Mouse (Mus musculus) C2C12 (cell line): ENCODE results near the gene Col4a4. TPM values are rescaled to one million over a fixed set of nuclear protein-coding genes. Genes with fewer than 3 reads are reported as not detected.

Experiments
- H3K27me3 ChIP-seq: one replicate; pipeline ENCODE4 v1.6.1; 2011; ENCODE audit not compliant: control insufficient read depth, insufficient read depth, insufficient read length
- H3K36me3 ChIP-seq: one replicate; pipeline ENCODE4 v1.6.1; 2011; ENCODE audit not compliant: control insufficient read depth, insufficient read depth
- H3K4me3 ChIP-seq: one replicate; pipeline ENCODE4 v1.5.1; 2011; ENCODE audit warnings: mild to moderate bottlenecking, control low read depth; ENCODE audit not compliant: poor library complexity, insufficient read depth, severe bottlenecking
- H3K79me2 ChIP-seq: one replicate; pipeline ENCODE4 v1.6.1; 2011; ENCODE audit not compliant: control insufficient read depth, insufficient read depth
- H3K79me3 ChIP-seq: one replicate; pipeline ENCODE4 v1.6.1; 2011; ENCODE audit warnings: low read depth, control low read depth
- H3ac ChIP-seq: one replicate; pipeline ENCODE3; 2011; ENCODE audit warnings: low read depth; ENCODE audit not compliant: control insufficient read depth, insufficient read length
- CEBPB ChIP-seq: IDR thresholded peaks from one replicate; pipeline ENCODE4 v1.6.1; 2011; ENCODE audit warnings: low read depth, mild to moderate bottlenecking, control low read depth, moderate library complexity
- CTCF ChIP-seq: IDR thresholded peaks from one replicate; pipeline ENCODE4 v1.5.1; 2011; ENCODE audit not compliant: control insufficient read depth, insufficient read depth, insufficient read length
- FOSL1 ChIP-seq: IDR thresholded peaks from one replicate; pipeline ENCODE4 v1.8.0; 2011; ENCODE audit warnings: mild to moderate bottlenecking, low read length; ENCODE audit not compliant: poor library complexity, insufficient read depth, severe bottlenecking
- MAX ChIP-seq: IDR thresholded peaks from one replicate; pipeline ENCODE4 v1.6.1; 2011; ENCODE audit warnings: mild to moderate bottlenecking, control low read depth
- MYOD1 ChIP-seq: IDR thresholded peaks from one replicate; pipeline ENCODE4 v1.6.1; 2011; ENCODE audit warnings: low read depth; ENCODE audit not compliant: control insufficient read depth, insufficient read length
- MYOG ChIP-seq: IDR thresholded peaks from one replicate; pipeline ENCODE4 v1.6.1; 2011; ENCODE audit not compliant: control insufficient read depth, insufficient read length; ENCODE audit errors: extremely low read depth
- USF1 ChIP-seq: IDR thresholded peaks from one replicate; pipeline ENCODE4 v1.6.1; 2011; ENCODE audit warnings: low read depth, mild to moderate bottlenecking, control low read depth, moderate library complexity
- polyA plus RNA-seq: library from polyadenylated mRNA; unstranded; fragments of >200 nt; fragmentation: generic; extraction: Trizol; gene quantifications from one replicate; pipeline ENCODE4 v1.2.1, GENCODE M21; 2012; ENCODE audit warnings: missing spikeins

Gene Col4a4
- polyA plus RNA-seq, 1 experiment: 0.02 TPM

- Histone ChIP-seq H3K27me3 (no peaks in the 10 kb centered on the region), H3ac (no peak overlapping the region), H3K36me3 (no peaks in the 10 kb centered on the region), H3K4me3 (no peak overlapping the region), H3K79me2 (no peaks in the 10 kb centered on the region), H3K79me3 (no peaks in the 10 kb centered on the region)
- TF ChIP-seq CEBPB (no peak), MAX (no peak), FOSL1 (no peak), MYOD1 (no peak), USF1 (no peak), MYOG (no peak), CTCF (no peak)
Measured at GRCm38 (mm10) chr1:82576182-82576581, 10.5 kb downstream of the Col4a4 start.

DNA sequence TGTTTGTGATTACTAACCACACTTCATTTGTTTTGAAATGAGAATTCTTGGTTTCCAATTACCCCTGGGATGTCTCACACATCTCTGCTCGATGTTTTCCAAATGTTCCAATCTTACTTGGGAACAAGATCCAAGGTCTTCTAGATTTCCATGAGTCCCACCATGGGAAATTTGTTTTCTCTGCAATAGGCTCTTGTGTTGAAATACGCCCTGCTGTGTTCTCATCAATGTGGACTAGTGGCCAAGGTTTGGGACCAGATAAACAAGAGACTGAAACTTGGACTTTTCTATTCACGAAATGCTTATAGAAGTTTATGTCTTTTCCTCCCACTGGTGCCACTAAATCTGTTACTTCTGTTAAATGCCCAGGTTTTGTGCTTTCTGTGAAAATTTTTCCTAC, 11.0 kb downstream of the Col4a4 start:
- TF ChIP-seq MYOD1: no peak
- no peak for TF ChIP-seq FOSL1
- TF ChIP-seq CEBPB: no peak
- no peak for TF ChIP-seq MAX
- TF ChIP-seq CTCF: no peak
- no peak for TF ChIP-seq USF1
- no peak for TF ChIP-seq MYOG
- Histone ChIP-seq H3ac (no peak overlapping the region), H3K27me3 (no peaks in the 10 kb centered on the region), H3K4me3 (no peak overlapping the region), H3K79me3 (no peaks in the 10 kb centered on the region), H3K36me3 (no peaks in the 10 kb centered on the region), H3K79me2 (no peaks in the 10 kb centered on the region)

GRCm38 (mm10) chr1:82571758-82572157, 14.9 kb downstream of the Col4a4 start:
- H3K27me3 ChIP-seq: no peaks in the 10 kb centered on the region
- TF ChIP-seq MAX (no peak), USF1 (no peak), CEBPB (no peak), CTCF (no peak), MYOD1 (no peak), FOSL1 (no peak), MYOG (no peak)
- no peaks in the 10 kb centered on the region for H3K36me3 ChIP-seq
- no peaks in the 10 kb centered on the region for H3K79me3 ChIP-seq
- H3K4me3 ChIP-seq: no peak overlapping the region
- no peaks in the 10 kb centered on the region for H3K79me2 ChIP-seq
- no peak overlapping the region for H3ac ChIP-seq

DNA sequence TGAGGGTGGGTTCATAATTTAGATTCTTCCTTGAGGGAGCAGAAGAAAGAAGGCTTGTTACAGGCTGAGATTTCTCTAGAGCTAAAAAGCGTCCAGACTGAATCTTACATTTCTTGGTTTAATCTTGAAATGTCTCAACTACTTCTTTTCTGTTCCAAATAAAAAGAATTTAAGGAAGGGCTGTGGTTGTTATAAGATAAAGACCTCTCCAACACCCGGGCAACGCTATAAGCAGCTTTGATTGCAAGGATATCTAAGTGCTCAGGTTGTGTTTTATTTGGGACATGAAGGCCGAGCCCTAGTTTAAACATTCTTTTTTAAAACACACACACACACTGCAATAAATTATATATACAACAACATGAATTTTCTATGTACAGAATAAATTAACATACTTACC, 17.2 kb downstream of the Col4a4 start:
- no peaks in the 10 kb centered on the region for H3K79me2 ChIP-seq
- H3K36me3 ChIP-seq: no peaks in the 10 kb centered on the region
- no peak overlapping the region for H3K4me3 ChIP-seq
- H3ac ChIP-seq: no peak overlapping the region
- H3K27me3 ChIP-seq: no peaks in the 10 kb centered on the region
- no peak for TF ChIP-seq MYOG
- no peak for TF ChIP-seq USF1
- no peak for TF ChIP-seq CEBPB
- no peak for TF ChIP-seq MYOD1
- no peak for TF ChIP-seq CTCF
- TF ChIP-seq MAX: no peak
- TF ChIP-seq FOSL1: no peak
- H3K79me3 ChIP-seq: no peaks in the 10 kb centered on the region

GRCm38 (mm10) chr1:82560223-82560622, 26.4 kb downstream of the Col4a4 start:
- TF ChIP-seq FOSL1: no peak
- no peak for TF ChIP-seq CEBPB
- TF ChIP-seq CTCF: no peak
- no peak for TF ChIP-seq MYOD1
- TF ChIP-seq MAX: no peak
- no peak for TF ChIP-seq MYOG
- TF ChIP-seq USF1: no peak
- no peaks in the 10 kb centered on the region for H3K36me3 ChIP-seq
- H3K27me3 ChIP-seq: no peaks in the 10 kb centered on the region
- H3ac ChIP-seq: no peak overlapping the region
- H3K4me3 ChIP-seq: no peak overlapping the region
- no peaks in the 10 kb centered on the region for H3K79me2 ChIP-seq
- H3K79me3 ChIP-seq: no peaks in the 10 kb centered on the region

DNA sequence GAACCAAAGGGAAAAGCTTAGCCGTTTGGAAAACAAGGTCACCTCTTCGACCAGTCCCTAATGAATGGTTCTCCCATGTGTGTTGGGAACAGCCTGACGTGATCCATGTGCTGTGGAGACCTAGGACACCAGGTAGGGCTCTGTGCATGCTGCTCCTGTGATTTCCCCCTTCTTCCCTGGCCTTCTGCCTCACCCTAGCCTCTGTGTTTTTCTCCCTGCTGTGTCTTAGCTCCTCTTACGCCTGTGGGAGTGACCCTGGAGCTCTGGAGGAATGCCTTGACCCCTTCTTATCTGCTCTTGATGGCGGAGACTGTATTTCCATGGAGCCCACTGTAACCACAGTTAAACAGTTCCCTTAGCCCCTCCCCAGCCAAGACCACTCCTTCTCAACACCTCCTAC, 31.8 kb downstream of the Col4a4 start:
- H3K4me3 ChIP-seq: no peak overlapping the region

More for the DNA sequence above, 31.8 kb downstream of the Col4a4 start:
- H3K36me3 ChIP-seq: no peaks in the 10 kb centered on the region
- H3ac ChIP-seq: no peak overlapping the region
- TF ChIP-seq CTCF (no peak), MYOD1 (no peak), CEBPB (no peak), MYOG (no peak), FOSL1 (no peak), USF1 (no peak), MAX (no peak)
- no peaks in the 10 kb centered on the region for H3K79me2 ChIP-seq
- H3K79me3 ChIP-seq: no peaks in the 10 kb centered on the region
- peaks cover 4% of the 10 kb centered on the region for H3K27me3 ChIP-seq
